Mouse (Mus musculus) layer of hippocampus, postnatal 25 days (tissue): ENCODE measurements at regions not wholly inside any gene's neighbourhood (a gene's known extent, or its start where the extent isn't known, plus 50 kb on each side); places are given as distances from the start of the nearest gene placed in this dataset.

ENCODE experiments used
- microRNA-seq, 2 experiments: library from miRNA; unstranded; fragments of <30 nt; microRNA quantifications; one replicate each; pipeline ENCODE4 v1.2.0; 2021

Small RNAs in the stretch of these regions (microRNA-seq; reads per million reads assigned to microRNA genes)
- 0 reads per million in 2 experiments for gene Gm23064
